Mouse (Mus musculus) stomach, postnatal 0 days (tissue): ENCODE data around the gene Ddx18. TPM values are rescaled to one million over a fixed set of nuclear protein-coding genes. Genes with fewer than 3 reads are reported as not detected.

Source experiments
- ATAC-seq: fragments of 200-750 bp; cut with Nextera tagmentation; 2 replicates; pipeline ENCODE4 v1.8.0; 2017; ENCODE audit not compliant: low FRiP score, low TSS enrichment
- DNase-seq: peaks from one replicate; pipeline ENCODE4 v3.0.0-alpha.2; 2016; ENCODE audit warnings: low spot score
- H3K27ac ChIP-seq: fragments of 300-500 bp; sonication (generic); replicated peaks from 2 replicates; pipeline ENCODE4 v1.5.1; 2014; ENCODE audit warnings: mild to moderate bottlenecking, control low read depth
- H3K27me3 ChIP-seq: fragments of 300-500 bp; sonication (generic); 2 replicates; pipeline ENCODE4 v1.6.1; 2014; ENCODE audit warnings: low read length; ENCODE audit not compliant: control insufficient read depth, insufficient read depth
- H3K36me3 ChIP-seq: fragments of 300-500 bp; sonication (generic); 2 replicates; pipeline ENCODE4 v1.6.1; 2014; ENCODE audit warnings: low read length, mixed read lengths; ENCODE audit not compliant: control insufficient read depth, insufficient read depth
- H3K4me1 ChIP-seq: fragments of 300-500 bp; sonication (generic); replicated peaks from 2 replicates; pipeline ENCODE4 v1.6.1; 2014; ENCODE audit warnings: antibody characterized with exemption; ENCODE audit not compliant: control insufficient read depth, insufficient read depth
- H3K4me2 ChIP-seq: fragments of 300-500 bp; sonication (generic); replicated peaks from 2 replicates; pipeline ENCODE4 v1.6.1; 2014; ENCODE audit warnings: low read depth, mild to moderate bottlenecking, control low read depth, moderate library complexity
- H3K4me3 ChIP-seq: fragments of 300-500 bp; sonication (generic); 2 replicates; pipeline ENCODE4 v1.5.1; 2014; ENCODE audit warnings: low read depth, low read length, control low read depth
- H3K9ac ChIP-seq: fragments of 300-500 bp; sonication (generic); 2 replicates; pipeline ENCODE4 v1.6.1; 2014; ENCODE audit warnings: mild to moderate bottlenecking, low read length, control low read depth, mixed read lengths
- H3K9me3 ChIP-seq: fragments of 300-500 bp; sonication (generic); 2 replicates; pipeline ENCODE4 v1.6.1; 2016; ENCODE audit warnings: low read length; ENCODE audit not compliant: control insufficient read depth
- CTCF ChIP-seq: IDR thresholded peaks from 2 replicates; pipeline ENCODE4 v1.5.1; 2016; ENCODE audit warnings: antibody characterized with exemption, low read depth, mild to moderate bottlenecking, moderate library complexity
- EP300 ChIP-seq: optimal IDR thresholded peaks from 2 replicates; pipeline ENCODE3; 2016; ENCODE audit warnings: antibody characterized with exemption
- WGBS: fragments of 180-500 bp; shearing (Covaris S2); extraction: QIAGEN DNeasy Blood & Tissue Kit; methylation state at CpG from one replicate; pipeline ENCODE4 v1.1.7; 2014; 5-methylcytosine and 5-hydroxymethylcytosine counted together
- polyA plus RNA-seq: library from polyadenylated mRNA; unstranded; fragments of >200 nt; fragmentation: Nextera tagmentation; extraction: Ambion mirVana; gene quantifications from 2 replicates; pipeline ENCODE4 v1.2.1, GENCODE M21; 2015

Gene Ddx18
- polyA plus RNA-seq, 1 experiment from 2014 or later = 40.7 TPM

- no peaks in the 10 kb centered on the region for H3K9me3 ChIP-seq
- no peak overlapping the region for H3K4me2 ChIP-seq
- WGBS = 54% methylated on average over 7 of the region's 7 CpGs
- no peak for ATAC-seq
- H3K9ac ChIP-seq = no peak overlapping the region
- H3K36me3 ChIP-seq = no peaks in the 10 kb centered on the region
- TF ChIP-seq CTCF (no peak), EP300 (no peak)
- no peak for DNase-seq
- no peak overlapping the region for H3K27ac ChIP-seq
- peaks cover 5% of the 10 kb centered on the region; the same call in 1 of the 2 replicates for H3K27me3 ChIP-seq
- H3K4me3 ChIP-seq = no peak overlapping the region
- 0 out of 2 replicates have a peak, but pooled peaks cover 3% of the 10 kb centered on the region for H3K4me1 ChIP-seq
Observed at GRCm38 (mm10) chr1:121531439-121531838, 36.4 kb downstream of the Ddx18 start.

- TF ChIP-seq CTCF (no peak), EP300 (no peak)
- H3K9me3 ChIP-seq = no peaks in the 10 kb centered on the region
- H3K27ac ChIP-seq = no peak overlapping the region
- DNase-seq = no peak
- no peak for ATAC-seq
- WGBS = 73% methylated on average over 6 of the region's 6 CpGs
- H3K9ac ChIP-seq = no peak overlapping the region
- peaks cover 5% of the 10 kb centered on the region; the same call in 1 of the 2 replicates for H3K27me3 ChIP-seq
- H3K4me2 ChIP-seq = no peak overlapping the region
- H3K4me1 ChIP-seq = 0 out of 2 replicates have a peak, but pooled peaks cover 3% of the 10 kb centered on the region
- no peak overlapping the region for H3K4me3 ChIP-seq
- no peaks in the 10 kb centered on the region for H3K36me3 ChIP-seq
Observed at GRCm38 (mm10) chr1:121529286-121529685, 38.5 kb downstream of the Ddx18 start.

- no peak; the same call in 1 of the 2 replicates for ATAC-seq
- WGBS = 5% methylated on average over 11 of the region's 11 CpGs
Observed at GRCm38 (mm10) chr1:121528399-121528720, 39.4 kb downstream of the Ddx18 start, which contains the start of gene Htr5b. TSS of gene Htr5b (minus strand) at chr1:121528465.

GRCm38 (mm10) chr1:121527600-121528398, 40.0 kb downstream of the Ddx18 start:
- Histone ChIP-seq H3K4me1 (0 out of 2 replicates have a peak, but pooled peaks cover 3% of the 10 kb centered on the region), H3K27me3 (peaks cover 5% of the 10 kb centered on the region; the same call in 1 of the 2 replicates), H3K9ac (no peak overlapping the region), H3K27ac (no peak overlapping the region), H3K36me3 (no peaks in the 10 kb centered on the region), H3K4me2 (peak overlapping the region; percentile 38), H3K4me3 (peak overlapping the region; percentile 17), H3K9me3 (no peaks in the 10 kb centered on the region)
- TF ChIP-seq CTCF (no peak), EP300 (no peak)
- DNase-seq (no peak), ATAC-seq (no peak)
- WGBS = 13% methylated on average over 55 of the region's 55 CpGs

More at GRCm38 (mm10) chr1:121528399-121528720, 39.4 kb downstream of the Ddx18 start, which contains the start of gene Htr5b:
- Histone ChIP-seq H3K27me3 (peaks cover 5% of the 10 kb centered on the region; the same call in 1 of the 2 replicates), H3K4me2 (peak within 1 kb of the TSS; percentile 38), H3K9ac (no peak within 1 kb of the TSS), H3K4me1 (0 out of 2 replicates have a peak, but pooled peaks cover 3% of the 10 kb centered on the region), H3K9me3 (no peaks in the 10 kb centered on the region), H3K4me3 (peak within 1 kb of the TSS; percentile 17), H3K27ac (no peak within 1 kb of the TSS), H3K36me3 (no peaks in the 10 kb centered on the region)
- peak; percentile 20 for DNase-seq
- no peak for TF ChIP-seq CTCF
- TF ChIP-seq EP300 = no peak

- WGBS = 39% methylated on average over 17 of the region's 17 CpGs
- H3K9ac ChIP-seq = no peak overlapping the region
- 0 out of 2 replicates have a peak, but pooled peaks cover 3% of the 10 kb centered on the region for H3K4me1 ChIP-seq
- no peaks in the 10 kb centered on the region for H3K36me3 ChIP-seq
- H3K27ac ChIP-seq = no peak overlapping the region
- no peaks in the 10 kb centered on the region for H3K9me3 ChIP-seq
- DNase-seq (no peak), ATAC-seq (no peak)
- no peak for TF ChIP-seq EP300
- TF ChIP-seq CTCF = no peak
- H3K27me3 ChIP-seq = peaks cover 5% of the 10 kb centered on the region; the same call in 1 of the 2 replicates
- H3K4me3 ChIP-seq = no peak overlapping the region
- H3K4me2 ChIP-seq = peak overlapping the region; percentile 38
Observed at GRCm38 (mm10) chr1:121527061-121527460, 40.7 kb downstream of the Ddx18 start.

- Histone ChIP-seq H3K9me3 (no peaks in the 10 kb centered on the region), H3K4me2 (no peak overlapping the region), H3K36me3 (no peaks in the 10 kb centered on the region), H3K27ac (no peak overlapping the region), H3K27me3 (no peaks in the 10 kb centered on the region), H3K9ac (no peak overlapping the region), H3K4me1 (no peaks in the 10 kb centered on the region), H3K4me3 (no peak overlapping the region)
- ATAC-seq (no peak), DNase-seq (no peak)
- no peak for TF ChIP-seq CTCF
- WGBS = 70% methylated on average over 1 of the region's 1 CpGs
Observed at GRCm38 (mm10) chr1:121518609-121519008, 49.2 kb downstream of the Ddx18 start.
